Mouse (Mus musculus) heart, postnatal 0 days (tissue): ENCODE measurements at regions not wholly inside any gene's neighbourhood (a gene's known extent, or its start where the extent isn't known, plus 50 kb on each side); places are given as distances from the start of the nearest gene placed in this dataset.
"Not testable (repeated sequence)": the region's sequence is repeated elsewhere in the genome, so short reads cannot be mapped to it uniquely, and the experiment has no call there.

Experiments used
- ATAC-seq: fragments of 200-750 bp; cut with Nextera tagmentation; 2 replicates; pipeline ENCODE4 v1.8.0; 2017; ENCODE audit warnings: low read depth, moderate number of reproducible peaks, moderate library complexity; ENCODE audit not compliant: insufficient read depth
- DNase-seq: peaks from one replicate; pipeline ENCODE4 v3.0.0-alpha.2; 2016; ENCODE audit warnings: low spot score
- H3K27ac ChIP-seq: fragments of 300-500 bp; sonication (generic); 2 replicates; pipeline ENCODE4 v1.5.1; 2014; ENCODE audit warnings: low read depth, mild to moderate bottlenecking
- H3K27me3 ChIP-seq: fragments of 300-500 bp; sonication (generic); 2 replicates; pipeline ENCODE4 v1.6.1; 2014; ENCODE audit warnings: low read length, mixed read lengths; ENCODE audit not compliant: control insufficient read depth, insufficient read depth
- H3K36me3 ChIP-seq: fragments of 300-500 bp; sonication (generic); replicated peaks from 2 replicates; pipeline ENCODE4 v1.6.1; 2014; ENCODE audit warnings: low read length, mixed read lengths; ENCODE audit not compliant: control insufficient read depth, insufficient read depth
- H3K4me1 ChIP-seq: fragments of 300-500 bp; sonication (generic); 2 replicates; pipeline ENCODE4 v1.6.1; 2014; ENCODE audit warnings: antibody characterized with exemption; ENCODE audit not compliant: control insufficient read depth, insufficient read depth
- H3K4me2 ChIP-seq: fragments of 300-500 bp; sonication (generic); 2 replicates; pipeline ENCODE4 v1.6.1; 2014; ENCODE audit warnings: low read depth, mild to moderate bottlenecking, low read length, moderate library complexity
- H3K4me3 ChIP-seq: fragments of 300-500 bp; sonication (generic); 2 replicates; pipeline ENCODE4 v1.5.1; 2014; ENCODE audit warnings: low read depth, low read length
- H3K9ac ChIP-seq: fragments of 300-500 bp; sonication (generic); replicated peaks from 2 replicates; pipeline ENCODE4 v1.6.1; 2014; ENCODE audit warnings: low read depth, low read length, mixed read lengths
- H3K9me3 ChIP-seq: fragments of 300-500 bp; sonication (generic); replicated peaks from 2 replicates; pipeline ENCODE4 v1.6.1; 2016; ENCODE audit warnings: low read length; ENCODE audit not compliant: control insufficient read depth
- CTCF ChIP-seq: IDR thresholded peaks from 2 replicates; pipeline ENCODE4 v1.5.1; 2016; ENCODE audit warnings: antibody characterized with exemption, control low read depth, low read depth
- EP300 ChIP-seq: IDR thresholded peaks from 2 replicates; pipeline ENCODE4 v1.6.1; 2016; ENCODE audit warnings: antibody characterized with exemption, low read depth
- WGBS: fragments of 180-500 bp; shearing (Covaris S2); extraction: QIAGEN DNeasy Blood & Tissue Kit; methylation state at CpG from one replicate; pipeline ENCODE4 v1.1.7; 2014; 5-methylcytosine and 5-hydroxymethylcytosine counted together

DNA sequence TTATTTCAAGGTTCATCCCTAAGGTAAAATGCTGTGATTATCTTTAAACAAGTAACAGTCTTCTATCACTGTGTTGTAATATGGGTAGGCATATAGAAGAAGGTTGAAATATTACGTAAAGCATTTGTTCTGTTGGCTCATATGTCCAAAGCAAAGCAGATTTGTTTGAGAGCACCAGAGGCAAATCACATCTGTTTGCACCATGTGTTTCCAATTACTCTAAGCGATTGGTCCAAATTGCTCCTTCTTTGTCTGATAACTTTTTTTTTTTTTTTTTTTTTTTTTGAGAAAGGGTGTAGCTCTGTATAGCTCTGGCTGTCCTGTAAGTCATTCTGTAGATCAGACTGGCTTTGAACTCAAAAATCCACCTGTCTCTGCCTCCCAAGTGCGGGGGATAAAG lies 861.0 kb upstream of the Gm12353 start:
- no peaks in the 10 kb centered on the region for H3K27me3 ChIP-seq
- WGBS, result 74% methylated on average over 3 of the region's 3 CpGs
- DNase-seq (no peak), ATAC-seq (no peak)
- no peak overlapping the region for H3K9ac ChIP-seq
- H3K36me3 ChIP-seq, result no peaks in the 10 kb centered on the region
- no peak for TF ChIP-seq CTCF
- no peak for TF ChIP-seq EP300
- no peak overlapping the region for H3K27ac ChIP-seq
- H3K9me3 ChIP-seq, result no peaks in the 10 kb centered on the region; the same call in 1 of the 2 replicates
- H3K4me1 ChIP-seq, result no peaks in the 10 kb centered on the region
- no peak overlapping the region for H3K4me3 ChIP-seq
- H3K4me2 ChIP-seq, result no peak overlapping the region

DNA sequence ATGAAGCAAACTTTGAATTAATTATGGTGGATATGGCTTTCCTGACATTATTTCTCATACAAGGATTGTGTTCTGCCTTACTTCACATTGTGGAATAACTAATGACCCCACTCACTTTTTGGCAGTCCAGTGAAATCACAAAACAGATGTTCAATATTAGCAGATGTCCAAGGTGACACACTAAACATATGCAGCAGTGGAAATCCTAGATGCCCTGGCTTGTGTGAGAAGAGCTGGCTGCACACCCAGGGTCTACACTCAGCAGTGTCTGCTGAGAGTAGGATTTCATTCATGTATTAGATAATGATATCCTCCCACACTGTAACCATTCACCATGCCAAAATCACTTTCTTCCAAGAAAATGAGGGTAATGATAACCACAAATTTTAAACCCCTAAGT lies 816.9 kb upstream of the Gm12353 start:
- no peak overlapping the region for H3K9ac ChIP-seq
- no peaks in the 10 kb centered on the region for H3K36me3 ChIP-seq
- no peak overlapping the region for H3K4me3 ChIP-seq
- no peaks in the 10 kb centered on the region for H3K9me3 ChIP-seq
- H3K27ac ChIP-seq, result no peak overlapping the region
- no peak overlapping the region for H3K4me2 ChIP-seq
- ATAC-seq (no peak), DNase-seq (no peak)
- TF ChIP-seq EP300 (no peak), CTCF (no peak)
- H3K27me3 ChIP-seq, result no peaks in the 10 kb centered on the region
- H3K4me1 ChIP-seq, result no peaks in the 10 kb centered on the region

DNA sequence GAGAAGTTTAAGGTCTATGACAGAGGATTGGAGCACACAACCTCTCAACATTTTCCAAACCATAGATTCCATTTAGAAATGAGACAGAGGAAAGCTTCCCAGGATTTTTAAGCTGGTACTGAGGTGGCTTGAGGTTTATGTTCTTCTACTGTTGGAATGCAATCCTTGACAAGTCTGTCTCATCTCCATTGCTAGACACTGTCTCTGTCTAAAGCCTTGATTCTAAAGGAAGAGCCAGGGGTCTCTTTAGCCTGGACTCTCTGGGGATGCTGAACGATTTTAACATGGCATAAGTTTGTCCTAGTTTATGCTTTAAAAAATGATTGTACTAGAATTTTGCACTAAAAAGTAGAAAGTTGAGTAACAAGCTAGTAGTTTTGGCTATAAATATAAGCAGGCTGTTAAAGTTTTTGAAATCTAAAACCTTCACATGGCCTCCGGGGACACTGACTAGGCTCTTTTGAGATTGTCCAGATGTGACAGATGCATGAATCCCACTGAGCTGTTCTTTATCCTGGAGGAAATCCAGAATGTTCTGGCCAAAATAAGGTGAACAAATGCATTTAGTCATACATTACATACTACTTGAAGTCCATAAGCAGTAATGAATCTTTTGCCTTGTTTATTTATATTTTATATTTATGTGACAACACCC lies 809.4 kb upstream of the Gm12353 start:
- no peak for TF ChIP-seq CTCF
- no peak for TF ChIP-seq EP300
- Histone ChIP-seq H3K27ac (no peak overlapping the region), H3K4me3 (no peak overlapping the region), H3K9me3 (no peaks in the 10 kb centered on the region), H3K9ac (no peak overlapping the region), H3K27me3 (no peaks in the 10 kb centered on the region), H3K36me3 (no peaks in the 10 kb centered on the region), H3K4me1 (no peaks in the 10 kb centered on the region), H3K4me2 (no peak overlapping the region)
- DNase-seq (peak; percentile 13), ATAC-seq (no peak)
- 46% methylated on average over 2 of the region's 2 CpGs for WGBS

DNA sequence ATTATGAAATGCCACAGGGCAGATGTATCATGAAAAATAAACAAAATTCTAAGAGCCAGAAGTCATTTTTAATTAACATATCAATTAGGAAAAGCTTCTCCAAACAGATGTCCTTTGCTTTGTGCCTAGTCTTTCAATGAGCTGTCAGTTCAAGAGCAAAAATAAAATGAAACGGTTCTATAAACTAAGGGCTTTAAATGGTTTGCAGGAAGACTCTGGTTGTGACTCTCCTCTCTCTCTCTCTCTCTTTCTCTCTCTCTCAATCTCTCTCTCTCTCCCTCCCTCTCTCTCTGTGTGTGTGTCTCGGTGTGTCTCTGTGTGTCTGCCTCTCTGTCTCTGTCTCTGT lies 808.9 kb upstream of the Gm12353 start:
- H3K27ac ChIP-seq, result no peak overlapping the region
- H3K4me3 ChIP-seq, result no peak overlapping the region
- H3K4me1 ChIP-seq, result no peaks in the 10 kb centered on the region
- no peak for ATAC-seq
- no peaks in the 10 kb centered on the region for H3K9me3 ChIP-seq
- H3K36me3 ChIP-seq, result no peaks in the 10 kb centered on the region
- WGBS, result 58% methylated on average over 2 of the region's 2 CpGs
- no peaks in the 10 kb centered on the region for H3K27me3 ChIP-seq
- H3K4me2 ChIP-seq, result no peak overlapping the region
- DNase-seq, result no peak
- TF ChIP-seq CTCF (no peak), EP300 (no peak)
- no peak overlapping the region for H3K9ac ChIP-seq

DNA sequence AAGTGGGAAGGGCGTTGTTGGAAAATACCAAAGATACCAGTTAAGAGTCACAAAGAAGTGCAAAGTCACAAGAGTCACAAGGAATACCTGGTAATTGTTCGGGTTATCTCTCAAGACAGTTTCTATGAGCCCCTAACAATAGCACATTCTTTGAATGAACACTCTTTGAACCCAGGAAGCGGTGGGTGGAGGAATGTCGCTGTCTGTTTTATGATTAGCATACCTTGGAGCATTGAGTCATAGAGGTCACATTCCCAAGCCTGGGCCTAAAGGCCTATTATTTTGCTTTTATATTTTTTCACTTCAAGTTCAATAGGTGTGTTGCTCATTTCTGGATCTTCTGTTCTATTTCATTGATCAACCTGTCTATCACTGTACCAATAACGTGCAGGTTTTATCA lies 802.1 kb upstream of the Gm12353 start:
- not testable (repeated sequence) for H3K9ac ChIP-seq, H3K27ac ChIP-seq, H3K9me3 ChIP-seq, ATAC-seq, H3K4me1 ChIP-seq, DNase-seq, H3K36me3 ChIP-seq, H3K4me2 ChIP-seq, H3K4me3 ChIP-seq, H3K27me3 ChIP-seq
- WGBS, result 80% methylated on average over 5 of the region's 5 CpGs
